Mouse (Mus musculus): Measurements from ENCODE around the gene Grip1.
"Not testable (repeated sequence)": the region's sequence is repeated elsewhere in the genome, so short reads cannot be mapped to it uniquely, and the experiment has no call there.

Grip1 gene

GRCm38 (mm10) chr10:120097564-120097963 is 643.9 kb downstream of the Grip1 start:
- DNase-seq = no peak

GRCm38 (mm10) chr10:120100806-120101205 is 647.2 kb downstream of the Grip1 start:
- DNase-seq = no peak

GRCm38 (mm10) chr10:120111691-120112319 is 658.2 kb downstream of the Grip1 start:
- DNase-seq = no peak

GRCm38 (mm10) chr10:120112507-120113396 is 659.1 kb downstream of the Grip1 start, which contains the start of gene Helb:
Gene Helb (minus strand): TSS chr10:120112987.
- DNase-seq = peak; percentile 93

GRCm38 (mm10) chr10:120113482-120113881 is 659.9 kb downstream of the Grip1 start:
- DNase-seq = not testable (repeated sequence)

GRCm38 (mm10) chr10:120113980-120114379 is 660.4 kb downstream of the Grip1 start:
- no peak for DNase-seq

GRCm38 (mm10) chr10:120114493-120114892 is 660.9 kb downstream of the Grip1 start:
- no peak for DNase-seq

GRCm38 (mm10) chr10:120115249-120115648 is 661.6 kb downstream of the Grip1 start:
- DNase-seq = no peak

- no peak for DNase-seq
Measured at GRCm38 (mm10) chr10:120123721-120124120, 670.1 kb downstream of the Grip1 start.

GRCm38 (mm10) chr10:120124801-120125464 is 671.3 kb downstream of the Grip1 start:
- DNase-seq = peak; percentile 86

- no peak for DNase-seq
Measured at GRCm38 (mm10) chr10:120125465-120125857, 671.8 kb downstream of the Grip1 start.

GRCm38 (mm10) chr10:120128601-120129277 is 675.1 kb downstream of the Grip1 start:
- DNase-seq = no peak

GRCm38 (mm10) chr10:120130621-120131020 is 677.0 kb downstream of the Grip1 start:
- peak; percentile 77 for DNase-seq

GRCm38 (mm10) chr10:120133697-120134096 is 680.1 kb downstream of the Grip1 start:
- DNase-seq = no peak

GRCm38 (mm10) chr10:120136020-120136562 is 682.5 kb downstream of the Grip1 start:
- DNase-seq = no peak
